Mouse (Mus musculus) Muller cell, postnatal 12 days (primary cell): ENCODE data around the gene Atp8b3.

Source experiments
- DNase-seq: peaks from one replicate; pipeline ENCODE4 v3.0.0-alpha.2; 2015; ENCODE audit errors: inconsistent ontology term

Atp8b3 gene

GRCm38 (mm10) chr10:80523299-80523698 lies 15.6 kb downstream of the Atp8b3 start:
- DNase-seq: no peak

GRCm38 (mm10) chr10:80519287-80519686 lies 19.6 kb downstream of the Atp8b3 start:
- DNase-seq: no peak

- DNase-seq: no peak
Measured at GRCm38 (mm10) chr10:80513739-80514138, 25.2 kb downstream of the Atp8b3 start.

GRCm38 (mm10) chr10:80510273-80510660 lies 28.7 kb downstream of the Atp8b3 start:
- DNase-seq: peak; percentile 37

GRCm38 (mm10) chr10:80509412-80510272 lies 29.3 kb downstream of the Atp8b3 start:
- DNase-seq: peak; percentile 66

- DNase-seq: peak; percentile 56
Measured at GRCm38 (mm10) chr10:80506222-80506621, 32.7 kb downstream of the Atp8b3 start.

GRCm38 (mm10) chr10:80504724-80505123 lies 34.2 kb downstream of the Atp8b3 start:
- DNase-seq: no peak

GRCm38 (mm10) chr10:80503599-80504220 lies 35.2 kb downstream of the Atp8b3 start:
- DNase-seq: no peak

GRCm38 (mm10) chr10:80502819-80503314 lies 36.1 kb downstream of the Atp8b3 start:
- no peak for DNase-seq

- DNase-seq: no peak
Measured at GRCm38 (mm10) chr10:80502291-80502690, 36.6 kb downstream of the Atp8b3 start.

GRCm38 (mm10) chr10:80496421-80496820 lies 42.5 kb downstream of the Atp8b3 start:
- DNase-seq: no peak

GRCm38 (mm10) chr10:80495901-80496300 lies 43.0 kb downstream of the Atp8b3 start:
- no peak for DNase-seq

GRCm38 (mm10) chr10:80494732-80495131 lies 44.2 kb downstream of the Atp8b3 start, which contains the start of gene Onecut3:
Gene Onecut3, plus strand, starts transcription at chr10:80494835.
- peak; percentile 60 for DNase-seq

GRCm38 (mm10) chr10:80490051-80490450 lies 48.9 kb downstream of the Atp8b3 start:
- peak; percentile 53 for DNase-seq

GRCm38 (mm10) chr10:80486862-80487379 lies 52.0 kb downstream of the Atp8b3 start:
- no peak for DNase-seq

GRCm38 (mm10) chr10:80481002-80481401 lies 57.9 kb downstream of the Atp8b3 start:
- no peak for DNase-seq

- no peak for DNase-seq
Measured at GRCm38 (mm10) chr10:80478531-80478930, 60.4 kb downstream of the Atp8b3 start.

- DNase-seq: peak; percentile 93
Measured at GRCm38 (mm10) chr10:80475290-80475959, 63.5 kb downstream of the Atp8b3 start.
